Mouse (Mus musculus): ENCODE data around the gene Zfp683. TPM values are rescaled to one million over a fixed set of nuclear protein-coding genes. Genes with fewer than 3 reads are reported as not detected.

Zfp683 gene
- polyA plus RNA-seq, 1 experiment from 2014 or later, result not detected

DNA sequence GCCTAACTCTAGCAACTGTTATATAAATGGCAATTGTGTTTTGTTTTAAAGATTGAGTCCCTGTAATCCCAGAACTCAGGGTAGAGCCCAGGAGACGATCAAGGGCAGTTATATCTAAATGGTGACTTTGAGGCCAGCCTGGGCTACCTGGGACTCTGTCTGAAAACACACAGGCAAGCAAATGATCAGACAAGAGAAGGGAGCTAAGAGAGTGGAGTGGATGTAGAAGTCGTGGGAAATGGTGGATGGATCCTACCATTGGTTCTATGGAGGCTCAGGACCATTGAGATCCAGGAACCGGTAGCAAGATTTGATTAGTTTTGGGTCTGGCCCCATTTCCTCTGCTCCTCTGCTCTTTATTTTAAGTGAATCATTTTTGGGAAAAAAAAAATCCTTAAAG is 42.5 kb downstream of the Zfp683 start:
- no peak overlapping the region for H3K27ac ChIP-seq (replicated peaks; ENCODE audit: low read depth, low read length)
- H3K4me2 ChIP-seq (ENCODE audit: low read depth, low read length), result no peak overlapping the region
- no peak overlapping the region for H3K4me3 ChIP-seq (ENCODE audit: low read depth, low read length)
- WGBS, result 85% methylated on average over 3 of the region's 3 CpGs
- H3K36me3 ChIP-seq (replicated peaks; ENCODE audit: control insufficient read depth, insufficient read depth, low read depth, low read length), result no peaks in the 10 kb centered on the region
- no peak overlapping the region for H3K9ac ChIP-seq (replicated peaks; ENCODE audit: low read length)
- DNase-seq (ENCODE audit: low spot score) (no peak), ATAC-seq (replicated peaks; ENCODE audit: insufficient number of reproducible peaks, low FRiP score, low TSS enrichment, low read depth) (no peak)
- H3K4me1 ChIP-seq (ENCODE audit: control insufficient read depth, insufficient read depth, low read length), result no peaks in the 10 kb centered on the region
- H3K27me3 ChIP-seq (ENCODE audit: control insufficient read depth, insufficient read depth, low read length), result no peaks in the 10 kb centered on the region
- no peaks in the 10 kb centered on the region for H3K9me3 ChIP-seq (replicated peaks; ENCODE audit: control insufficient read depth, low read length)

DNA sequence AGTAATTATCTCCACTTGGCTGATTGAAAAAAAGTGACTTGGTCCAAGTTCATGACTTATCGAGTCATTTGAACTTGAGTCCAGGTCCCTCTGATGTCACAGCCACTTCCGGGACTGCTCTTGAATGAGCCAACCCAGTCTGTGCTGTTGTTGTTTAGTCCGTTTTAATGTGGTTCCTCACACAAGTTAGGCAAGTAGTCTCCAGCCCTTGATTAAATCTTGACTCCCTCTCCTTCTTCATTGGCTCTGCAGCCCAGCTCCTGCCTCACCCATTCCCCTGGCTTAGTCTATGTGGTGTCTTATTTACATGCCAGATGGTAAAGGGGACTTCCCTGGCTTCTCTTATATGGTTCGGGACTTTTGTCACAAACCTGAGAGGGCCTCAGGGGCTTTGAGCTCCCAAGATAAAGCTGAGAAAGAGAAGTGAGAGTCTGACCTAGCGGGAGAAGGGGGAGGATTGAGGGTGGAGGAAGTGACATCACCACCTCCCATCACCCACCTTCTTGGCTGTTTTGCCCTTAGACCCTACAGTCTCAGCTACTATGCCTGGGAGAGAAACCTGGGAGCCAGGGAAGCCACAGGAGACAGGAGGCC is 43.5 kb downstream of the Zfp683 start:
- Histone ChIP-seq H3K36me3 (replicated peaks; ENCODE audit: control insufficient read depth, insufficient read depth, low read depth, low read length) (no peaks in the 10 kb centered on the region), H3K4me1 (ENCODE audit: control insufficient read depth, insufficient read depth, low read length) (no peaks in the 10 kb centered on the region), H3K9ac (replicated peaks; ENCODE audit: low read length) (no peak overlapping the region), H3K9me3 (replicated peaks; ENCODE audit: control insufficient read depth, low read length) (no peaks in the 10 kb centered on the region), H3K4me2 (ENCODE audit: low read depth, low read length) (no peak overlapping the region), H3K27me3 (ENCODE audit: control insufficient read depth, insufficient read depth, low read length) (no peaks in the 10 kb centered on the region), H3K4me3 (ENCODE audit: low read depth, low read length) (no peak overlapping the region), H3K27ac (replicated peaks; ENCODE audit: low read depth, low read length) (no peak overlapping the region)
- ATAC-seq (replicated peaks; ENCODE audit: insufficient number of reproducible peaks, low FRiP score, low TSS enrichment, low read depth), result no peak
- no peak for DNase-seq (ENCODE audit: low spot score)
- WGBS, result 78% methylated on average over 5 of the region's 5 CpGs

DNA sequence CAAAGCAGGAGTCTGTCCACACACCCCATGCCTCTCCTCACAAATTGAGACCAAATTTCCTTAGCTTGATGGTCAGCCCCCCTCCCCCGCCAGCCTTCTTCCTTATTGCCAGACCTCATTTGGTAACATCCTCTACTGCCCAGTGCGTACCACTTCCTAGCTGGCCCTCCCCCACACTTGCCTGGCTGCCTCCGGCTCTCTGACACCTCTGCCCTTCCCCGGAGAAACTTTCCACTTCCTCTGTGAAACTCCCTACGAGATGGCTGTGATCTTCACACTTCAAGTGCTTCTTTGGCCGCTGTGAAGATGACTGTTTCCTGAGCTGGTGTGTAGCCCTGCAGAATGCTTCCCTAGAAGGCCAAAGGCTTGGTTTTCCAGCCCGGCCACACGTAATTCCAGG is 45.0 kb downstream of the Zfp683 start:
- no peaks in the 10 kb centered on the region for H3K9me3 ChIP-seq (replicated peaks; ENCODE audit: control insufficient read depth, low read length)
- no peaks in the 10 kb centered on the region for H3K27me3 ChIP-seq (ENCODE audit: control insufficient read depth, insufficient read depth, low read length)
- H3K36me3 ChIP-seq (replicated peaks; ENCODE audit: control insufficient read depth, insufficient read depth, low read depth, low read length), result no peaks in the 10 kb centered on the region
- DNase-seq (ENCODE audit: low spot score) (no peak), ATAC-seq (replicated peaks; ENCODE audit: insufficient number of reproducible peaks, low FRiP score, low TSS enrichment, low read depth) (no peak)
- H3K4me2 ChIP-seq (ENCODE audit: low read depth, low read length), result no peak overlapping the region
- H3K4me3 ChIP-seq (ENCODE audit: low read depth, low read length), result no peak overlapping the region
- H3K4me1 ChIP-seq (ENCODE audit: control insufficient read depth, insufficient read depth, low read length), result no peaks in the 10 kb centered on the region
- H3K9ac ChIP-seq (replicated peaks; ENCODE audit: low read length), result no peak overlapping the region; the same call in 1 of the 2 replicates
- no peak overlapping the region for H3K27ac ChIP-seq (replicated peaks; ENCODE audit: low read depth, low read length)
- 57% methylated on average over 8 of the region's 8 CpGs for WGBS

DNA sequence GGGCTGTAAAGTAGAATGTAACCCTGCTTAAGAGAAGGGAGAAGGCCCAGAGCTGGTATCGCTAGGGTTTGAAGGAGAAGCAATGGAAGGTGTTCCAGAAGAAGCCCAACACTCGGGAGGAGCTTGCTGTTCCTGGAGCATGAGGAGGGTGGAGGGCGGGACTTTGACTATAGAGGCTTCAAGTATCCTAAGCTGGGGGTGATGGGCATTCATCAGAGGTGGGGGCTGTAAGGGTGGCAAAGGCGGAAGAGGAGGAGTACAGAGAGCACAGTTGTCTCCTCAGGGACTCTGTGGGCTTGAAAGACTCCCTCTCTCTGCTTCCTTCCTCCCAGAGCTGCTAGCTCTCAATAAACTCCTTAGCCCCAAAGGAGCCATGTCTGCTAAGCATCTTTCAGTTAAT is 46.6 kb downstream of the Zfp683 start:
- ATAC-seq (replicated peaks; ENCODE audit: insufficient number of reproducible peaks, low FRiP score, low TSS enrichment, low read depth) (no peak), DNase-seq (ENCODE audit: low spot score) (no peak)
- Histone ChIP-seq H3K4me2 (ENCODE audit: low read depth, low read length) (no peak overlapping the region), H3K27me3 (ENCODE audit: control insufficient read depth, insufficient read depth, low read length) (no peaks in the 10 kb centered on the region), H3K27ac (replicated peaks; ENCODE audit: low read depth, low read length) (no peak overlapping the region), H3K9ac (replicated peaks; ENCODE audit: low read length) (no peak overlapping the region), H3K4me3 (ENCODE audit: low read depth, low read length) (no peak overlapping the region), H3K36me3 (replicated peaks; ENCODE audit: control insufficient read depth, insufficient read depth, low read depth, low read length) (no peaks in the 10 kb centered on the region), H3K9me3 (replicated peaks; ENCODE audit: control insufficient read depth, low read length) (no peaks in the 10 kb centered on the region), H3K4me1 (ENCODE audit: control insufficient read depth, insufficient read depth, low read length) (no peaks in the 10 kb centered on the region)
- 79% methylated on average over 4 of the region's 4 CpGs for WGBS

DNA sequence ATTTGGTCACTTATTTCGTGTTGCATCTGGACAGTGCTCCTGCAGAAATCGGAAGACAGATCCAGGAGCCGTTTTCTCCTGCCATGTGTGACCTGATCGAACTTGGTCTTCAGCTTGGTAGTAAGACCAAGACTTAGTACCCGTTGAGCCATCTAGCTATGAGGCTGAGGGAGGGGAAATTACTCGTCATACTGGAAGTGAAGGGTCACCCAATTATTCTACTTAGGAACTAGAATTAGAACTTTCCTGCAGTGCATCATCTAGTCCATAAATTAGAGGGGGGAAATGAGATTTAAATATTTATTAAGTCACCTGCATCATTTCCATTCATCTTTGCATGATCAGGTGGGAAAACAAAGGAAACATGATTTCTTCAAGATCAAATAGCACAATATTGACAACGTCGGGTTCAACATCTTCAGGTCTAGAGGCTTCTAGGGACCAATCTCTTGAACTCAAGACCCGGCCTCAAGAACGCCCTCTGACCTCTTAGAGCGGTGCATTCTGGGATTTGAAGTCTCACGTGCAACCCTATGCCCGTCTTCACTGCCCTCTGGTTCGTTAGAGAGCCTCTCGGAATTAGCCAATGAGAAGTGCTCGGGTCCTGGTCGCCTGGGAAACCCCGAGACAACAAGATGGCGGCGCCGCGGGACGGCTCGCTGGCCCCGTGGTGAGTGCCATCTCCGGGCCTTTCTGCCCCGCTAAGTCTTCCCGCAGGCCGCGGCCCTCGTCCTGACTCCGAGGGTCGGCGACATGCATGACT is 48.5 kb downstream of the Zfp683 start, which contains the start of gene Ubxn11:
Gene Ubxn11, plus strand, starts transcription at position 592 of the 763 bp plus-strand sequence.
- H3K9me3 ChIP-seq (replicated peaks; ENCODE audit: control insufficient read depth, low read length), result no peaks in the 10 kb centered on the region
- peak within 1 kb of the TSS; percentile 61 for H3K4me3 ChIP-seq (ENCODE audit: low read depth, low read length)
- H3K27me3 ChIP-seq (ENCODE audit: control insufficient read depth, insufficient read depth, low read length), result no peaks in the 10 kb centered on the region
- H3K9ac ChIP-seq (replicated peaks; ENCODE audit: low read length), result peak within 1 kb of the TSS; percentile 58
- no peak within 1 kb of the TSS for H3K27ac ChIP-seq (replicated peaks; ENCODE audit: low read depth, low read length)
- 17% methylated on average over 34 of the region's 34 CpGs for WGBS
- ATAC-seq (replicated peaks; ENCODE audit: insufficient number of reproducible peaks, low FRiP score, low TSS enrichment, low read depth) (peak; percentile 95), DNase-seq (ENCODE audit: low spot score) (peak; percentile 94)
- H3K4me1 ChIP-seq (ENCODE audit: control insufficient read depth, insufficient read depth, low read length), result no peaks in the 10 kb centered on the region
- H3K4me2 ChIP-seq (ENCODE audit: low read depth, low read length), result peak within 1 kb of the TSS; percentile 59
- no peaks in the 10 kb centered on the region for H3K36me3 ChIP-seq (replicated peaks; ENCODE audit: control insufficient read depth, insufficient read depth, low read depth, low read length)

DNA sequence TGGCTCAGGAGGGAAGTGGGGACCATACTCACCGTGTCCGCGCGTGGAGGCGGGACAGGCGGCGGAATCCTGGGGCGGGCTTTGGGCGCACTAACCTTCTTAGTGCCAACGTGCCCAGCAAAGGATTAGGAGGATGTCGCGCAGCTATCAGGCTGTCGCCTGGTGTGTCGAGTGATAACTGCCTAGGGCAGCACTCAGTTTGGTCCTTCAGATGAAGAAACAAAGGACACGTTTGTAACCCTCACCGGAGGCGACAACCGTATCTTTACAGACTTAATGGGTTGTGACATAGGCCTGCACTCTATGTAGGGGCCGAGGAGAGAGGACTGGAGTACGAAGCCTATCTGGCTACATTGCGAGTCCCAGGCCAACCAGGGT is 49.1 kb downstream of the Zfp683 start:
- 2% methylated on average over 21 of the region's 21 CpGs for WGBS
- H3K27ac ChIP-seq (replicated peaks; ENCODE audit: low read depth, low read length), result no peak overlapping the region
- DNase-seq (ENCODE audit: low spot score) (no peak), ATAC-seq (replicated peaks; ENCODE audit: insufficient number of reproducible peaks, low FRiP score, low TSS enrichment, low read depth) (peak; percentile 57)
- H3K36me3 ChIP-seq (replicated peaks; ENCODE audit: control insufficient read depth, insufficient read depth, low read depth, low read length), result no peaks in the 10 kb centered on the region
- H3K4me1 ChIP-seq (ENCODE audit: control insufficient read depth, insufficient read depth, low read length), result no peaks in the 10 kb centered on the region
- peak overlapping the region; percentile 58 for H3K9ac ChIP-seq (replicated peaks; ENCODE audit: low read length)
- no peaks in the 10 kb centered on the region for H3K27me3 ChIP-seq (ENCODE audit: control insufficient read depth, insufficient read depth, low read length)
- H3K9me3 ChIP-seq (replicated peaks; ENCODE audit: control insufficient read depth, low read length), result no peaks in the 10 kb centered on the region
- H3K4me3 ChIP-seq (ENCODE audit: low read depth, low read length), result peak overlapping the region; percentile 61
- H3K4me2 ChIP-seq (ENCODE audit: low read depth, low read length), result peak overlapping the region; percentile 59

DNA sequence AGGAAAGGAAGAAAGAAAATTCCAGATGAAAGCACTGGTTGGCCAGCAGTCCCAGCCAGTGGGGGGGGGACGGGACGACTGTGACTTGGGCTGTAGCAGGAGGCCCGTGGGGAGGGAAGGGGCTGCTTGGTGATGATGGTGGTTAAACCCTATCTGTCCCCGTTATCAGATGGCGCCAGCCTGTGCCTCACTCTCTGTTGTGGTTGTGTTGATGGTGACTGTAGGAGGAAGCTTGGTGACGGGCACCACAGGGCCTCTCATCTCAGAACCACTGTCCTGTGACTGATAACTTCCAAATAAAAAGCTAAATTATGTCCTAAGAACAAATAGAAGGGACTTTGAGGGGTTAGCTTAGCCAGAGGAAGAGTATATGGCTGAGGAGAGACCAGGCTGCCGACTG is 52.5 kb downstream of the Zfp683 start:
- WGBS, result 75% methylated on average over 7 of the region's 7 CpGs
- Histone ChIP-seq H3K9me3 (replicated peaks; ENCODE audit: control insufficient read depth, low read length) (no peaks in the 10 kb centered on the region), H3K4me3 (ENCODE audit: low read depth, low read length) (no peak overlapping the region), H3K27ac (replicated peaks; ENCODE audit: low read depth, low read length) (no peak overlapping the region), H3K4me2 (ENCODE audit: low read depth, low read length) (no peak overlapping the region), H3K27me3 (ENCODE audit: control insufficient read depth, insufficient read depth, low read length) (no peaks in the 10 kb centered on the region), H3K4me1 (ENCODE audit: control insufficient read depth, insufficient read depth, low read length) (no peaks in the 10 kb centered on the region), H3K36me3 (replicated peaks; ENCODE audit: control insufficient read depth, insufficient read depth, low read depth, low read length) (no peaks in the 10 kb centered on the region), H3K9ac (replicated peaks; ENCODE audit: low read length) (no peak overlapping the region)
- no peak for DNase-seq (ENCODE audit: low spot score)
- no peak for ATAC-seq (replicated peaks; ENCODE audit: insufficient number of reproducible peaks, low FRiP score, low TSS enrichment, low read depth)

DNA sequence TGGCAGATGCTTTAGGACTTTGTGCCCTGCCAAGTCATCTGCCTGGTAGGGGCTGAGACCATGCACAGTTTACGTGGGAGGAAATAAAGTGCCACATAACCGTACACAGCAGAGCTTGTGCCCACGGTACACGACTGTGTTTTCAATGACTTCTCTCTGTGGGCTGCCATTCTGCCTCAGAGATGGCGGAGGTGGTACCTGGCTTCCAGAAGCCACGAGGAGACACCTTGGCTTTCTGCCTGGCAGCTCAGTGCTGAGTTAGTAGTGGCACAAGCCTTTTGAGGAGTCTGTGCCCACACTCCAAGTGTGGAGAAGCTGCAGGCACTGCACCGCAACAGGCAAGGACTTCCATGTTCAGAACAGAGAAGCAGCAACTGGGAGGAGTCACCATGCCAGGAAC is 54.1 kb downstream of the Zfp683 start:
- H3K9me3 ChIP-seq (replicated peaks; ENCODE audit: control insufficient read depth, low read length), result no peaks in the 10 kb centered on the region
- WGBS, result 83% methylated on average over 7 of the region's 7 CpGs
- ATAC-seq (replicated peaks; ENCODE audit: insufficient number of reproducible peaks, low FRiP score, low TSS enrichment, low read depth), result no peak
- H3K27me3 ChIP-seq (ENCODE audit: control insufficient read depth, insufficient read depth, low read length), result no peaks in the 10 kb centered on the region
- H3K27ac ChIP-seq (replicated peaks; ENCODE audit: low read depth, low read length), result no peak overlapping the region
- no peak overlapping the region for H3K4me3 ChIP-seq (ENCODE audit: low read depth, low read length)
- H3K9ac ChIP-seq (replicated peaks; ENCODE audit: low read length), result no peak overlapping the region
- H3K4me1 ChIP-seq (ENCODE audit: control insufficient read depth, insufficient read depth, low read length), result no peaks in the 10 kb centered on the region
- no peaks in the 10 kb centered on the region for H3K36me3 ChIP-seq (replicated peaks; ENCODE audit: control insufficient read depth, insufficient read depth, low read depth, low read length)
- no peak for DNase-seq (ENCODE audit: low spot score)
- no peak overlapping the region for H3K4me2 ChIP-seq (ENCODE audit: low read depth, low read length)

Data from embryonic facial prominence, embryonic 11.5 days (tissue).